Mouse (Mus musculus) spleen, postnatal 14 days (tissue): ENCODE measurements at regions not wholly inside any gene's neighbourhood (a gene's known extent, or its start where the extent isn't known, plus 50 kb on each side); places are given as distances from the start of the nearest gene placed in this dataset.
"Not testable (repeated sequence)": the region's sequence is repeated elsewhere in the genome, so short reads cannot be mapped to it uniquely, and the experiment has no call there.

Experiments used
- DNase-seq, 2 experiments: peaks; one replicate each; pipeline ENCODE4 v3.0.0; 2021 to 2022; ENCODE audit warnings: low spot score in 2 of 2

- not testable (repeated sequence) for DNase-seq
These were observed 97.9 kb upstream of the Klf4 start for GRCm38 (mm10) chr4:55630215-55630614.

GRCm38 (mm10) chr4:55624779-55625178 is 92.5 kb upstream of the Klf4 start:
- DNase-seq, result no peak

- peak in 1 of 2 experiments; percentile 17 for DNase-seq
These were observed 91.0 kb upstream of the Klf4 start for GRCm38 (mm10) chr4:55623151-55623760.

GRCm38 (mm10) chr4:55622651-55623050 is 90.4 kb upstream of the Klf4 start:
- no peak for DNase-seq

- no peak for DNase-seq
These were observed 87.6 kb upstream of the Klf4 start for GRCm38 (mm10) chr4:55619891-55620290.

GRCm38 (mm10) chr4:55615808-55616207 is 83.5 kb upstream of the Klf4 start:
- no peak for DNase-seq

- DNase-seq, result no peak
These were observed 81.3 kb upstream of the Klf4 start for GRCm38 (mm10) chr4:55613523-55613922.

- DNase-seq, result no peak
These were observed 78.7 kb upstream of the Klf4 start for GRCm38 (mm10) chr4:55610998-55611397.

- DNase-seq, result no peak
These were observed 76.9 kb upstream of the Klf4 start for GRCm38 (mm10) chr4:55609214-55609613.

GRCm38 (mm10) chr4:55605541-55605940 is 73.3 kb upstream of the Klf4 start:
- no peak for DNase-seq

GRCm38 (mm10) chr4:55604915-55605314 is 72.6 kb upstream of the Klf4 start:
- DNase-seq, result no peak

- DNase-seq, result no peak
These were observed 71.7 kb upstream of the Klf4 start for GRCm38 (mm10) chr4:55603821-55604435.

GRCm38 (mm10) chr4:55595203-55595602 is 62.9 kb upstream of the Klf4 start:
- DNase-seq, result no peak

- DNase-seq, result no peak
These were observed 62.4 kb upstream of the Klf4 start for GRCm38 (mm10) chr4:55594699-55595098.

GRCm38 (mm10) chr4:55593132-55593531 is 60.9 kb upstream of the Klf4 start:
- DNase-seq, result no peak

GRCm38 (mm10) chr4:55586212-55586611 is 53.9 kb upstream of the Klf4 start:
- no peak for DNase-seq

GRCm38 (mm10) chr4:55583589-55583988 is 51.3 kb upstream of the Klf4 start:
- DNase-seq, result no peak
